Mouse (Mus musculus) spleen, adult 2 months (tissue): ENCODE measurements around the gene Gpr37l1.

Experiments used
- CTCF ChIP-seq: fragments of 200-500 bp; IDR thresholded peaks from 2 replicates; pipeline ENCODE4 v1.5.1; 2011; ENCODE audit warnings: mild to moderate bottlenecking, inconsistent platforms; ENCODE audit not compliant: insufficient read depth, insufficient read length, insufficient replicate concordance; ENCODE audit errors: extremely low read depth
- POLR2A ChIP-seq: fragments of 200-500 bp; IDR thresholded peaks from 2 replicates; pipeline ENCODE4 v1.6.1; 2011; ENCODE audit warnings: low read depth, low read length, inconsistent platforms

GRCm38 (mm10) chr1:135159074-135159473 lies 8.4 kb downstream of the Gpr37l1 start:
- no peak for TF ChIP-seq POLR2A
- TF ChIP-seq CTCF = no peak
